In genomic region chr16:26251027-26251426, GRCm38 (mm10) we compare ENCODE assay signal across 18 mouse cellular contexts.
"Had no signal": no experiment of that assay in that cellular context is flagged by ENCODE, and none has a peak within 500 bp of the region (broad histone marks: within the 10 kb centered on the region; RNA-seq: fewer than 3 reads in every experiment).

No protein-coding gene starts in this region.

- H3K4me1 ChIP-seq: limb, embryonic 13.5 days; liver, embryonic 12.5 days; liver, embryonic 15.5 days; midbrain, embryonic 15.5 days; neural tube, embryonic 13.5 days had no signal

- DNase-seq: kidney, adult 18-20 months; kidney, adult 9 months; kidney, postnatal 36 days; lung, adult 2 months; lung, postnatal 14 days; lung, postnatal 4 days; retina, postnatal 1 day; thymus, postnatal 25 days had no signal

- H3K27me3 ChIP-seq: limb, embryonic 13.5 days; liver, embryonic 12.5 days; liver, embryonic 15.5 days; midbrain, embryonic 15.5 days; neural tube, embryonic 13.5 days had no signal

- ATAC-seq: inflammation-experienced regulatory T-cells, adult 6 months; intestine, embryonic 16.5 days; liver, embryonic 12.5 days; midbrain, embryonic 15.5 days had no signal

- H3K9me3 ChIP-seq: limb, embryonic 10.5 days; limb, embryonic 13.5 days; liver, embryonic 12.5 days; liver, embryonic 15.5 days; midbrain, embryonic 15.5 days; neural tube, embryonic 13.5 days had no signal

- H3K27ac ChIP-seq: limb, embryonic 10.5 days; limb, embryonic 13.5 days; liver, embryonic 12.5 days; liver, embryonic 15.5 days; midbrain, embryonic 15.5 days; neural tube, embryonic 13.5 days had no signal

- H3K9ac ChIP-seq: limb, embryonic 13.5 days; liver, embryonic 12.5 days; liver, embryonic 15.5 days; midbrain, embryonic 15.5 days; neural tube, embryonic 13.5 days had no signal

- H3K36me3 ChIP-seq: limb, embryonic 10.5 days; limb, embryonic 13.5 days; liver, embryonic 12.5 days; liver, embryonic 15.5 days; midbrain, embryonic 15.5 days; neural tube, embryonic 13.5 days had no signal

- H3K4me3 ChIP-seq: limb, embryonic 10.5 days; limb, embryonic 13.5 days; liver, embryonic 12.5 days; liver, embryonic 15.5 days; midbrain, embryonic 15.5 days; myocyte; neural tube, embryonic 13.5 days had no signal

- H3K4me2 ChIP-seq: limb, embryonic 13.5 days; liver, embryonic 12.5 days; liver, embryonic 15.5 days; midbrain, embryonic 11.5 days; midbrain, embryonic 15.5 days; neural tube, embryonic 13.5 days had no signal
